In genomic region chr14:101949114-101949513, GRCm38 (mm10) we compare ENCODE assay signal across 9 mouse cellular contexts.
DNase-seq lines count a peak whose midpoint lies in the region; ATAC-seq lines count a peak whose summit lies in the region.
"Had no signal": no experiment of that assay in that cellular context is flagged by ENCODE, and none has a peak within 500 bp of the region (broad histone marks: within the 10 kb centered on the region; RNA-seq: fewer than 3 reads in every experiment).

No protein-coding gene starts in this region.

- no peaks in the 10 kb centered on the region for H3K9me3 ChIP-seq in hindbrain, embryonic 11.5 days (ENCODE audit: control insufficient read depth, low read length)
- H3K9me3 ChIP-seq in hindbrain, embryonic 16.5 days (ENCODE audit: control insufficient read depth, low read length) = no peaks in the 10 kb centered on the region
- H3K9me3 ChIP-seq: limb, embryonic 12.5 days had no signal

- H3K4me1 ChIP-seq in hindbrain, embryonic 11.5 days (replicated peaks; ENCODE audit: control insufficient read depth, insufficient read depth, low read length) = no peaks in the 10 kb centered on the region
- no peaks in the 10 kb centered on the region for H3K4me1 ChIP-seq in hindbrain, embryonic 16.5 days (ENCODE audit: control insufficient read depth, insufficient read depth, low read depth, low read length)
- H3K4me1 ChIP-seq: limb, embryonic 12.5 days had no signal

- peak; percentile 48 for ATAC-seq in hindbrain, embryonic 11.5 days (ENCODE audit: low FRiP score)
- no peak for ATAC-seq in hindbrain, embryonic 16.5 days
- ATAC-seq in granulocyte monocyte progenitor cell, adult 5-6 weeks (replicated peaks; ENCODE audit: poor library complexity, severe bottlenecking) = peak; percentile 82

- WGBS in hindbrain, embryonic 11.5 days = 54% methylated on average over 2 of the region's 2 CpGs
- 69% methylated on average over 2 of the region's 2 CpGs for WGBS in hindbrain, embryonic 16.5 days

- peak; percentile 73 for DNase-seq in hindbrain, embryonic 11.5 days (ENCODE audit: low spot score)
- DNase-seq in CD4-positive helper T cell, adult 2 months (ENCODE audit: low read depth, low spot score) = peak; percentile 20
- DNase-seq in adrenal gland, postnatal 25 days = peak; percentile 6
- DNase-seq in lung, postnatal 14 days = peak; percentile 61
- no peak for DNase-seq in frontal cortex, postnatal 14 days (ENCODE audit: low spot score in 2 of 2)
- no peak for DNase-seq in spleen, adult 12 weeks (ENCODE audit: low spot score)

- no peak overlapping the region for H3K4me2 ChIP-seq in hindbrain, embryonic 11.5 days (replicated peaks; ENCODE audit: low read depth, low read length)
- H3K4me2 ChIP-seq in hindbrain, embryonic 16.5 days (ENCODE audit: low read length) = no peak overlapping the region
- H3K4me2 ChIP-seq: limb, embryonic 12.5 days had no signal

- no peaks in the 10 kb centered on the region for H3K36me3 ChIP-seq in hindbrain, embryonic 11.5 days (ENCODE audit: control insufficient read depth, insufficient read depth, low read length)
- H3K36me3 ChIP-seq in hindbrain, embryonic 16.5 days (ENCODE audit: control insufficient read depth, insufficient read depth, low read length) = no peaks in the 10 kb centered on the region
- H3K36me3 ChIP-seq: limb, embryonic 12.5 days had no signal

- no peaks in the 10 kb centered on the region for H3K27me3 ChIP-seq in hindbrain, embryonic 11.5 days (ENCODE audit: control insufficient read depth, insufficient read depth, low read length)
- H3K27me3 ChIP-seq in hindbrain, embryonic 16.5 days (replicated peaks; ENCODE audit: control insufficient read depth, insufficient read depth, low read length) = no peaks in the 10 kb centered on the region; the same call in 1 of the 2 replicates
- H3K27me3 ChIP-seq: limb, embryonic 12.5 days had no signal

- no peak overlapping the region for H3K27ac ChIP-seq in hindbrain, embryonic 11.5 days (ENCODE audit: low read depth, low read length)
- no peak overlapping the region for H3K27ac ChIP-seq in hindbrain, embryonic 16.5 days (ENCODE audit: low read depth, low read length)
- H3K27ac ChIP-seq: limb, embryonic 12.5 days had no signal

- no peak overlapping the region for H3K9ac ChIP-seq in hindbrain, embryonic 11.5 days (ENCODE audit: low read depth, low read length)
- H3K9ac ChIP-seq in hindbrain, embryonic 16.5 days (ENCODE audit: low read depth, low read length) = no peak overlapping the region
- H3K9ac ChIP-seq: limb, embryonic 12.5 days had no signal

- no peak overlapping the region for H3K4me3 ChIP-seq in hindbrain, embryonic 11.5 days (ENCODE audit: low read depth, low read length)
- H3K4me3 ChIP-seq in hindbrain, embryonic 16.5 days (ENCODE audit: low read length) = no peak overlapping the region
- H3K4me3 ChIP-seq: limb, embryonic 12.5 days had no signal

Comparison
In these comparisons a context has a peak if more than half of its experiments do, and no peak if none do; other contexts are left out.
1. DNase-seq: peak in hindbrain, embryonic 11.5 days (single experiment), CD4-positive helper T cell, adult 2 months (single experiment), adrenal gland, postnatal 25 days (single experiment) and lung, postnatal 14 days (single experiment); none in frontal cortex, postnatal 14 days (0 of 2) and spleen, adult 12 weeks (single experiment).